In the genomic region with DNA sequence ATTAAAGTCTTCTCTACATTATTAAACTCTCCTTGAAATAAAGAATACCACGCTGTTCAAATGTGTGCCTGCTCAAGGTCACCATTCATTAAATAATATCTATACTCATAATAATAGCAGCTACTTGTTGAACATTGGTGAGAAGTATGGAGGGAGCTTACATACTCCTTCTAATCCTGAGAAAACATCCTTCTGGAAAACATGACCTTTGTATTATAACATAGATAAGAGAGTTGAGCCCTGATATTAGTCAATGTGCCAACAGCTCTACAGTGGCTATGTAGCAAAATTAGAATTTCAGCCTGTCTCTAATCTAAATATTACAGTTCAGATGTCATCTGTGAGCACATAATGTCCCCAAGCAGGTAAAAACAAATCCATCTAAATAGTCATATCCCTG, we compare ENCODE assay signal across 16 mouse cellular contexts.
"Had no signal": no experiment of that assay in that cellular context is flagged by ENCODE, and none has a peak within 500 bp of the region (broad histone marks: within the 10 kb centered on the region; RNA-seq: fewer than 3 reads in every experiment).

No protein-coding gene starts in this region.

- H3K9ac ChIP-seq: neural tube, embryonic 13.5 days; neural tube, embryonic 15.5 days; stomach, embryonic 15.5 days had no signal

- H3K36me3 ChIP-seq: neural tube, embryonic 13.5 days; neural tube, embryonic 15.5 days; stomach, embryonic 15.5 days had no signal

- H3K4me2 ChIP-seq: neural tube, embryonic 13.5 days; neural tube, embryonic 15.5 days; stomach, embryonic 15.5 days had no signal

- H3K27me3 ChIP-seq: neural tube, embryonic 13.5 days; neural tube, embryonic 15.5 days; stomach, embryonic 15.5 days had no signal

- H3K9me3 ChIP-seq: neural tube, embryonic 13.5 days; neural tube, embryonic 15.5 days; stomach, embryonic 15.5 days had no signal

- H3K4me3 ChIP-seq: neural tube, embryonic 13.5 days; neural tube, embryonic 15.5 days; stomach, embryonic 15.5 days had no signal

- DNase-seq: retina, postnatal 1 day; right cerebral cortex, adult 18-20 months; right cerebral cortex, postnatal 14 days; right cerebral cortex, postnatal 25 days; right cerebral cortex, postnatal 4 days; spleen, adult 18-20 months; thymus, adult 18-20 months; thymus, adult 2 months; thymus, postnatal 14 days; thymus, postnatal 25 days; thymus, postnatal 36 days; thymus, postnatal 4 days had no signal

- H3K27ac ChIP-seq: neural tube, embryonic 13.5 days; neural tube, embryonic 15.5 days; stomach, embryonic 15.5 days; stomach, postnatal 0 days had no signal

- H3K4me1 ChIP-seq: neural tube, embryonic 13.5 days; neural tube, embryonic 15.5 days; stomach, embryonic 15.5 days had no signal
